Mouse (Mus musculus) G1E (cell line): ENCODE measurements at regions not wholly inside any gene's neighbourhood (a gene's known extent, or its start where the extent isn't known, plus 50 kb on each side); places are given as distances from the start of the nearest gene placed in this dataset.

ENCODE experiments used
- CTCF ChIP-seq: IDR thresholded peaks from 2 replicates; pipeline ENCODE4 v1.5.1; 2012; ENCODE audit warnings: low read depth, low read length, inconsistent platforms, mixed read lengths
- GATA1 ChIP-seq: IDR thresholded peaks from 2 replicates; pipeline ENCODE4 v1.6.1; 2012; ENCODE audit warnings: borderline replicate concordance, low read length, inconsistent platforms, mixed read lengths

DNA sequence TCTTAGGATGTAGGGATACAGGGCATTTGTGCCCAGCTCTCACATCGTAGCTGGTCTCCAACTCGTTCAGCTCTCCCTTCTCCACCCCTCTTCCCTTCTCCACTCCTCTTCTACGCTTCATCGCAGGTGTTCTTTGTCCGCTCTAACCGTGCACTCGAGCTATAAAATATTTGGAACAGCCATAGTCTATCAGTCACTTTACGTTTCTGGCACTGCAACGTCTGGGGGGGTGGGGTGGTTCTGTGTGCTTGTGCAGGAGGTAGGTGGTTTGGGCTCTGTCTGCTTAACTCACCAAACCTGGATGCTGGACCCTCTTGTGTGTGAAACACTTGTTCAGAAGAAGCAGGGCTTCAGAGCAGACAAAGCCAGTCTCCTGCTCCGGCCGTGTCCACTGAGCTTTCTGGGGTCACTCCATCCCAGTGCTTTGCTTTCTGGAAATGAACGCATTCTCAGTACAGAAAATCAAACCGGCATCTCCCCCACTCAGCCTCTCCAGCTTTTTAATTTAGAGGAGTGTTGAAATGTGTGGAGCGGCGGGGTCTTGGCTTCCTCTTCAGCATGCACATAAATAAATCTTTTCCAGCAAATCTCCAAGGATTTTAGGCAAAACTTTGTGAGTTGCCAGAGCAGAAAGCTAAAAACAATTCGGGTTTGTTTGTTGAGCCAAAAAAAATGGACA lies 181.3 kb upstream of the Mgmt start:
- TF ChIP-seq CTCF (no peak), GATA1 (no peak)
